Mouse (Mus musculus): ENCODE results near the gene Zfp609.

DNA sequence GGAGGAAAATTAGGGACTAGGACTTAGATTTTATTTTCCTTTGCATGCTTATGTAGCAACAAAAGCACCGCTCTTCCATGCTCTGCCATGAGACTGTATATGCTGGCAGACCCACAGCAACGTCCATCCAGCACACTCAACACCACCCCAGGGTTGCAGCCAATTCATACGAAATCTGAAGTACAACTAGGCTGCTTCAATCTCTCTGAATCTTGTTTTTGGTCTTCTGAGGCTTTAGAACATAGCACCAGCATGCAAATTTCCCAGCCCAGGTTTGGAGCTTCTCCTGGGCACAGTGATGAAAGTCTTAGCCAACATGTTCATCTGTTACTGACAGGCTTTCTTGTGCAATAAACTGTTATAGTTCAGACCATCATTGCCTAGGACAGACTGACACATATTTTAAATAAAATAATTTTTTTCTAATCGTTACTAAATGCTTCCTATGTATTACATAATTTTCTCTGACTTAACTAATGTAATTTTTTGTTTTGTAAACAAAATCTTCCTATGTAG is 39.5 kb downstream of the Zfp609 start:
- TF ChIP-seq CTCF (IDR thresholded peaks at IDR 0.05; ENCODE audit: extremely low read depth, insufficient read length, insufficient replicate concordance, low read depth, low read length): no peak
- TF ChIP-seq POLR2A (IDR thresholded peaks at IDR 0.05; ENCODE audit: low read depth, low read length): no peak
